Mouse (Mus musculus) cerebellum, adult 8-10 months (tissue): ENCODE data around the gene Edf1.
"Not testable (repeated sequence)": the region's sequence is repeated elsewhere in the genome, so short reads cannot be mapped to it uniquely, and the experiment has no call there.

Source experiments
- DNase-seq: peaks from one replicate; pipeline ENCODE4 v3.0.0; 2022

Edf1 gene

DNA sequence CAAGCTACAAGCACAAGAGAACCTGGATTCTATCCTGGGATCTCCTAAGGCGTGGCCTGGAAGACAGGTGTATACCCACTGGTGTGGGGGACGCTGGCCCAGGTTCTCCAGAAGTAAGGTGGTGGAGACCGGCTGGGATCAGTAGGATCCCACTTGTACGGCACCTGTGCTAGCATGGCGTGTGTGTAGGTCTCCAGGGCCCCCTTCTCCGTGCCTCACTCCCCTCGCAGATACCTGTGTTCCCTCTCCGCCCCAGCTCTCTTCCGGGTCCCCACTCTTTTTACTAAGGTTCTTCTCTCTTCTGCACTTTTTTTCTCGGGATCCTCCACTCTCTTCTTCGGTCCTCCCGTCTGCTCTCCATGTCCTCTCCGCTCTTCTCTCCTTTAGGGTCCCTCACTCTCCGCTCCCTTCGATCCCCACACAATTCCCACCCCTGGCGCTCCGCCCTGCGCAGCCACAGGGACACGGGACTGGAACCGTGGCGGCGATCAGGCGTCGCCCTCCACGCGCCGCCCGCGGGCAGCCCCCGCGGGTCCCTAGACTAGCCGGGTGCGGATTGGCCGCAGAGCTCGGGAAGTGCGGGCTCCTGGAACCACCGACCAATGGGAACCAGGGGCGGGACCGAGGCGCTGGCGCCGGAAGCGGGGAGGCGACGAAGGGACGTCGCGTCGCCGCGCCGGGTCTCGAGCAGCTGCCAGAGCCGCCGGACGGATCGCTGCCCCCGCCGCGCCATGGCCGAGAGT, at the start of gene Edf1:
Edf1 (plus strand) TSS at position 627 of the 743 bp plus-strand sequence.
- DNase-seq = peak; percentile 93

DNA sequence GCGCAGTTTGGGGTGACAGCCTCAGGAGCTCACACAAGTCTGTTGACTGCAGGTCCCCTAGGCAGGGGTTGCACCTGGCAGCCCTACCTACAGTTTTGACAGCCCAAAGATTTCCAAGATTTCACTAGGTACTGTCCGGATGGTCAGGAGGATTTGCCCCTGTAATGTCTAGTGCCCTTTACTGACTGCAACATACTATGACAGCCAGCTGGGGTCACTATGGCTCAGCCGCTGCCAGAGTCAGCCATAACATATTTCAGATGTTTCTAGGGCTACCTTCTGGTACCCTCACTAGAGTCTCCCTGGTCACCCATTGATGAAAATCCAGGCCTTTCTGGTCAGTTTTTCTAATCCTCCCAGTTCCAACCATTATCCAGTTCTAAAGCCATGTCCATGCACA, 47.7 kb upstream of the Edf1 start:
- no peak for DNase-seq

DNA sequence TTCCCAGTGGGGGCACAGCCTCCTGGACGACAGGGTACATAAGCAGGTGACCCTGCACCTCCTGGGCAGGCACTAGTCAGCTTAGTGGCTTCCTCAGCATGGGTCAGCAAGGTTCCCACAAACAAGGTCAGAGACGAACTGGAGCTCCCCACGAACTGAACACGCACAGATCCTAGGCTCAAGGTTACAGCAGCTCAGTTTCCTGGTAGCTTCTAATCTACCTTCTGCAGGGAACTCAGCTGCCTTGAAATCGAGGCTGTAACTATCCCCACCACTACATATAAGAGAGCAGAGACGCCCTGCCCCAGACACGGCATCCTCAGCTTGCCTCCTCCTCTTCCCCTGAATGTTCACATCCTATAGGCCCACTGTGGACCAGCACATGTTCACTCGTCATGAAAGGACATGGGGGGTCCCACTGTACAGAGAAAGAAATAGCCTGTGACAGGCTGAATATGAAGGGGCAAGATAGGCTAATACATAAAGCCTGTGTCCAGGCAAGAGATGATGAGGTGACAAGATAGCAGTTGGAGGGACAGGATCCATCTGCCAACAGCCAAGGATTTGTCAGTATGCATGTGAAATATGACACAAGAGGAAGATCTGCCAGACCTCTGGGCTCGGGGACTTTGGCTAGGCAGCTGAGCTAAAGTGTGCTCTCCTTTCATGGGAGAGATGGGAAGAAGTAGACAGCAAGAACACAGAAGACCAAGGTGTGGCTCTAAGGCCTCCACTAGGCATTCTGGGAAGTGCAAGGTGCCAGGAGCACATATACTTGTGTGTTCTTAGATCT, 30.9 kb upstream of the Edf1 start:
- DNase-seq = no peak

DNA sequence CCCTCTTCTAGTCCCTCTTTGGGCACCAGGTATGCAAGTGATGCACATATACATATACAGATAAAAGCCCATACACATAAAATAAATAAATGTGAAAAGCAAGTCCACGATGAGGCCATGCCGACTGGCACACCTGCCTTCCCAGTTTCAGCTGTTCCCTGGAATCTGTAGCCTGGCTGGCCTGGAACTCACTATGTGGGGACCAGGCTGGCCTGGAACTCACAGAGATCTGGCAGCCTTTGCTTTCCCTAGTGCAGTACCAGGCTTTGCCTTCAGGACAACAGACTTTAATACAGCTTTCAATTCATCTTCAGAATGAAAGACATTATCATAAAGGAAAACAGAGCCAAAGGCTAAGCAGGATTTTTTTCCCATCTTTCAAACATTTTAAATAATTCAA, 23.9 kb upstream of the Edf1 start:
- DNase-seq = no peak

DNA sequence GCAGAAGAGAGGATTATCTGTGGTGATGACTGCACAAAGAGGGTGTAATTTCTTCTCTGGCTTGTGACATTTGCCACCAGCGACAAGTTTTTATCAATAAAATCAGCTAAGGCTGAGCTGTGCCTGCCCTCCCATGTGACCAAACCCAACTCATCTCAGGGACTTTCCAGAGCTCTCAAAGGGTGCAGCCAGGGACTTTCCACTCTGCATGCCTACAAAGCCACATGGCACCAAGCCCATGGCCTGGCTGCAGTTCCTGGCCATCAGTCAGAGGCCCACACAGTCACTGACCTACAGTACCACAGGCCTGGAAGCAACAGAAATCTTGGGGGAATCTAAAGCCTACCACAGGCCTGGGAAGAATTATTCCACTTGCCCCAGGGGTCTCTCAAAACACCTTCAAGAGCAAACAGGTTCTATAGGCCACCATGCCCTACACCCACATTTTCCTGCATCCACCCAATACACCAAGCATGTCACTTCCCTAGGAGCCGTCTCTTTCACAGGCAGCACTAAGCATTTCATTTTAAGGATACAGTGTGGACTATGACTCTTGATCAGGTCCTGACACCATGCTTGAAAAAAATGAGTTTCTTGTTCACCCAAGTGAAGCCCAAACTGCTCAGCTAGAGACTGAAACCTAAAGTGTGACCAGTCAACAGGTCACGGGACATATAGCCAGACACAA, 23.3 kb upstream of the Edf1 start:
- DNase-seq = peak; percentile 79

DNA sequence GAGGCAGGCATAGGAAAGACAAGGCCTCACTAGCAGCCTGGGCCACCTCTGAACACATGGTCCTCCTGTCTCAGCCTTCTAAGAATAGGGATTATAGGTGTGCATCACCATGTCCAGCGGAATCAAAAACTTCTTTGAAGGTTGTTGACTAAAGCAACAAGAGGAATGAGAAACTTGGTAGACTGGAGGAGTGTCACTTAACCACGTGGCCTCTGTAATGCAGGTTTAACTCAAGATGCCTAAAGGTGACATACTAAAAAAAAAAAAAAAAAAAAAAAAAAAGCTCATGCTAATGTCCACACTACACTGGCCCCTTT, 22.8 kb upstream of the Edf1 start:
- DNase-seq = no peak

DNA sequence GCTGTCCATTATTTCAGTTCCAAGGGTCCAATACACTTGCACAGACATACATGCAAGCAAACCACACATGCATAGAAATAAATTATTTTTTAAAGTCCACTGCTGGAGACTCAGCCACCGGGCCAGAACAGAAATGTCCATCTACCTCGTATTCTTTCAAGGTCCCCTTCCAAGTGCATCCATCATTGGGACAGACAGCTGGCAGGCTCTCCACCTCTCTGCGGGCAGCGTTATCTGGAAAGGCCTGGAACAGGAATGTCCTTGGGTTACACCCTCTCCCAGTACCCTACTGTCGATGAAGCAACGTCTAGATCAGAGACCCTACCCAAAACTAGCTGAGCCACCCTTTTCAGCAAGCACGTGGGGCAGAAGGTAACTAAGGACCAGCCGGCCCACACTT, 21.1 kb upstream of the Edf1 start:
- DNase-seq = no peak

DNA sequence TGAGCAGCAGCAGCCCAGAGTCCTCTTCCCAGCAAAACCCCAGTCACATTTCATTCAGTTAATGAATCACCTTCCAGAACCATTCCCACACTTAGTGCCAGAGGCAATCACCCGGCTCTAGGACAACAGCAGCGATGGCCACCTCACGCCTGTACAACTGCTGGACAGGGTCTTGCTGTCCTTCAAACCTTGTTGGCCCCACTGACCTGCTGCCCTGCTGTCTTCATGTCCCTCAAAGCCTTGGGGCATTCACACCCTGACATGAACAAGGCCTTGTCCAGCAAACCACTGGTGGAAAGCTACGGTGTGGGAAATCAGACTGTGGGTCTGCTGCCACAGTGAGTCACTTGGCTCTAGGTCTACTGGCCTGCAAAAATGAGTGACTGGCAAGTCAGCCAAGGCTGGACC, 17.1 kb upstream of the Edf1 start:
- no peak for DNase-seq

DNA sequence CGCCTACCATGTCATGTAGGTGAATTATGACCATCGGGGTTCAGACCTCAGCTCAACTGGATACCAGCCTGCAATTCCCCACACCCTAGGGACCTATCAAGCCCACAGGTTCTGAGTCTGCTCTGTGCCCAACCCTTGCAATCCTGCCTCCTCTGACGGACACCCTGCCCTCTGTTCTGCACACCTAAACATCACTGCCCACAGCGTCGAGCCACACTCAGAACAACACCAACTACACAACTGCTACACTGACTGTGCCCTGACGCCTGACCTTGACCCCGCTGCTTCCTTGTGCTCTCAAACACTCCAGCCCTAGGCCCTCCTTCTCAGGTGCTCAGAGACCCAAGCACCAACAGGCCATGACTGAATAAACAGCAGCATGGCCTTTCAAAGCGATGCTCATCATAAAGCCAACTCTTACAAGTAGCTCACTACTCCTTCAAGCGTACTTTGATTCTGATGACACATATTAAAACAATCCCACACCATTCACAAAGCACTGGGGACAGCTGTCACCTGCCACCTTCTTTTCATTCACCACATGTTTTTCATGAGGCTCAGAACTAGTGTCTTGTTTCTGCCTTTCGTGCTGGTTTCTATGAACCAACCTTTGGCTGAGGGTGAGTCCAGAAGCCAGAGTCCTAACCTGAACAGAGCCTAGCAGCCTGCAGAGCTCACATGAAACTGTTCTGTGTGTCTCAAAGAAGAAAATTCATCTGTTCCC, 15.8 kb upstream of the Edf1 start:
- no peak for DNase-seq

DNA sequence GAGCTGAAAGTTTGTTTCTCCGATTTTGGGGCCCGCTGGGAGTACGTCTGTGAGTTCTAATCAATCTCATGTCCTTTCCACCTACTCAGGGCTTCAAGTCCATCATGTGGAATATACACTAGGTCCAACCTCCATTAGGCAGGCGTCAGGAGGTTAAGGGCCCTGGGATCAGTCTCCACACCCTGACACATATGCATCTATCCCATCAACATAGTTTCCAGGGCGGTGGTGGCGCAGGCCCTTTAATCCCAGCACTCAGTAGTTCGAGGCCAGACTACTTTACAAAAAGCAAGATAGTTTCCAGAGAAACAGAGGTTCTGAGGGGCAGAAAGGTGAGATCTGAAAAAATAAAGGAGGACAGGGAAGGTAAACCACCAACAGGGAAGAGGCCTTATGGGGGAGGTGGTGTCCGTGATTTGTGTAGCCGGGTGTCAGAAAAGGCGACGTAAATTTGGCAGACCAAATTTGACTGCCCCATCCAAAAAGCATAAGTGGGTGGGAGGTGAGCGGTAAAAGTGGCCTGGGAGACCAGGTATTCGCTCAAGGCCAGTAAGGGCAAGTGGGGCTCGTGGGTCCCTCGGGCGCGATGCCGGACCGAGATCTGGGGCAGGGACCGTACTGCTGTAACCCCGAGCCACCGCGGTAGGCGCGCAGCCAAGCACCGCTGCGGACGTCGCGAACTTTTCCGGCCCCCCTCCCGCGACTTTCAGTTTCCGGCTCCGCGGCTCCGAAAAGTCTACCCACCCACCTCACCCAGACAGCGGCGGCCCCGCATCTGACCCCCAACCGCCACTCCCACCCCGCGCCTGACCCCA, 11.4 kb upstream of the Edf1 start:
- DNase-seq = peak; percentile 61

DNA sequence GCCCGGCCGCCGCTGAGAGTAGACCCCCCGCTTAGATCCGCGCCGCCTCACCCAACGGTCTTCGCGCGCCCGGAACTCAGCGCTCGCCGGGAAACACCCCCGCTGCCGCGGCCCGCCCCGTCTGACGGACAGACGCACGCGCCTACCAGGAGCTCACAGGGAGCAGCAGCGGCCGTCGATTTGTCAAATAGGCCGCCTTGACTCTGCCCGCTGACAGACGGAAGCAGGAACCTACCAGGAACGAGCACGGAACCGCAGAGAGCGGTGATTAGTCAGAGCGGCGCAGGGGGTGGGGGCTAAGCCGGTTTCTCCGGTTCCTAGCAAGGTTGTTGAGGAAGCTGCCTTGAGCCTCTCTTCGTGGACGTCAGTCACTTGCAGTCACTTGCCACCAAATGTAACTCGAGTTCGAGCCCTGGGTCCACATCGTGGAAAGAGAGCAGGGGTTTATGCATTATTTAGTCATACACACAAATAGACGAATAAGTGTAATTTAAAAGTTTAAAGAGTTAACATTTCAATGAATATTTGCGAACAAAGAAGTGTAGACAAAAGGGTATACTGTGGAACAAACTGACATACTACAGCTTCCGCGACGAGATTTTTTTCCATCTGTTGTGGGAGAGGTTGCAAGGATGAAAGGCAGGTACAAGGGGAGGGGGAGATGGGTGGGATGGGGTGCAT, 10.7 kb upstream of the Edf1 start, which contains the start of gene Traf2:
Traf2 (minus strand) TSS at position 130 of the 681 bp plus-strand sequence.
- peak; percentile 98 for DNase-seq

DNA sequence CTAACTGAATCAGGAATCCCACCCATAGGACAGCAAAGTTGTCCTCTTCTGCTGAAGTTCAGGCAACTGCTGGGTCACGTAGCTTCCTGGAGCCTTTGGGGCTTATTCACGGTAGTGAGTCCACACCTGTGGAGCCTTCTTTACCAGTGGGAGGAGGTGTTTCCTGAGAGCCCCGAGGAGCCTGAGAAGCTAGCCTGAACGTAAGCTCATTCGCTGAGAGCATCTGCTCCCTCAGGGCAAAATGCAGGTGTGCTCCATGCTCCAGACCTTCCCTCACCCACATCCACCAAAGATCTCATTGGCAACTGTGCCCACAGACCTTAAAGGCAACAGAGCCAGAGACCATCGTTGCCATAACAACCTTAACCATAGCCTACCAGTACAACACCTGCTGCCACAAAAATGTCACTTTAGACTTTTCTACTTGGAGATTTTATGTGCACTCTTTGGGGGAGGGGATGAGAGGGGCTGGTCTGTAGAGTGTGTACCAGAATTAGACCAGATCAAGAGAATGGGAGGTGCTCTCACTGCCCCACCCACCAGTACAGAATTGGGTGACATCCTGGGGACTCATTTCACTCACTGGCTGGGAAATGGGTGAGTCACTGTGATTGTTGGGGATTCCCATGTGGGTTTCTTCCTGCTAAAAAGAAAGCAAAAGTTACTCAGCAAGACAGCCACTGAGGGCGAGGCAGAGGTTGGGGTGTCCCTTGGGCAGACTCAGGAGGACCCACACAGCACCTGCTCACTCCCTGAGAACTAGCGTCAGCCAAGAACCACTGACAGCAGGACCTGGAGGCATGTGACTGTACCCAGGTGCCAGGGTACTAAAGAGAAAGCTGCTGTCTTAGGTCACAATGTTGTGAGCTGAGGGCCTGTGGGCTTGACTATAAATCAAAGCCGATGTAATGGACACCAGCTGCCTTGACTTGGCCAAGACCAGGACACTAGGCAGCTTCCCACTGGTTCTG, 8.3 kb upstream of the Edf1 start:
- no peak for DNase-seq

DNA sequence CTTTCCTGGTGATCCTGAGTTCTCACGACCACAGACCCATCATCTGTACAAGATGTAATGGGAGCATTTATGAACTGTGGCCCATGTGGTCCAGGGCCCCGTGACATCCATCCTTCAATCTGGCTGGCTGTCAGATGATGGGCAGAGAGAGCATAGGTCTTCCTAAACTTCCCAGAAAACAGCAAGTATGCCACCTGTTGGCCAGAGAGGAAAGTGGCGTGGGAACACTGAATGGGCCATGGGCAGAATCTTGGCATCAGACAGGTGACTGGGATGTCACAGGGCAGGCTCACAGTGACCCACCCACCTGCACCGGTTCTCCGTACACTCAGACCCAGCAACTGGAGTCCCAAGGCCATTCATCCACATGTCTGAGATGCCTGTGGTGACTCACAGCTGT, 6.5 kb upstream of the Edf1 start:
- no peak for DNase-seq

DNA sequence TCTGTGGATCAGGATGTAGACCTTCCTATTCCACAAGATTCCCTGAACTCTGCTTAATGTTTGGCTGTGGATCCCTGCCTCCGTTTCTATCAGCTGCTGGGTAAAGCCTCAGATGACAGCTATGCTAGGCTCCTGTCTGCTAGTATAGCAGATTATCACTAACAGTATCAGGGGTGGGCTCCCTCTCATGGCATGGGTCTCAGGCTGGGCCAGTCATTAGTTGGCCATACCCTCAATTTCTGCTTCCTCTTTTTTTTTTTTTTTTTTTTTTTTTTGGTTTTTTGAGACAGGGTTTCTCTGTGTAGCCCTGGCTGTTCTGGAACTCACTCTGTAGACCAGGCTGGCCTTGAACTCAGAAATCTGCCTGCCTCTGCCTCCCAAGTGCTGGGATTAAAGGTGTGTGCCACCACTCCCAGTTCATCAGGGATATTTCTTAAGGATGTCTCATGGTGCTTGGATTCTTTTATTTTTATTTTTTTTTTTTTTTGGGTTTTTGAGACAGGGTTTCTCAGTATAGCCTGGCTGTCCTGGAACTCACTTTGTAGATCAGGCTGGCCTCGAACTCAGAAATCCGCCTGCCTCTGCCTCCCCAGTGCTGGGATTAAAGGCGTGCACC, 4.4 kb upstream of the Edf1 start:
- DNase-seq = not testable (repeated sequence)

DNA sequence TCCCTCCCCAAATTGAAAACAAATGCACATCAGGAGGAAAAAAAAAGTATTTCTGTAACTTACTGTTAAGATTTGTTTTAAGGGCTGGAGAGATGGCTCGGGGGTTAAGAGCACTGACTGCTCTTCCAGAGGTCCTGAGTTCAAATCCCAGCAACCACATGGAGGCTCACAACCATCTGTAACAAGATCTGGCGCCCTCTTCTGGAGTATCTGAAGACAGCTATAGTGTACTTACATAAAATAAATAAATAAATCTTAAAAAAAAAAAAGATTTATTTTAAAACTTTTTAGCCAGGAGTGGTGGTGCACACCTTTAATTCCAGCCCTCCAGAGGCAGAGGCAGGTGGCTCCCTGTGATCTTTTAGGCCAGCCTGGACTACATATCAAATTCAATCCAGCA, 2.2 kb upstream of the Edf1 start:
- not testable (repeated sequence) for DNase-seq

DNA sequence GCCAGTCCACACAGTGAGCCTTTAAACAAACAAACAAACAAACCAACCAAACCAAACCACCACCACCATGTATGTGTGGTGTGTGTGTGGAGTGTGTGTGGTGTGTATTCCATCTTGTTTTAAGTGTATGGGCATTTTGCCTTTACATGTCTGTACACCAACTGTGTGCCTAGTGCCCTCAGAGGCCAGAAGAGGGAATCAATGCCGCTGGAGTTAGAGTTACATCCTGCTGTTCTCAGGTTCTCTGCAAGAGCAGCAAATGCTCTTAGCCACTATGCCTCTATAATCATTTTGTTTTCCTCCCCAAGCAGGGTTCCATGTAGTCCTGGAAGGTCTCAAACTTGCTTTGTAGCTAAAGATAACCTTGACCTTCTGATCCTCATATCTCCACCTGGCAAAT, 1.4 kb upstream of the Edf1 start:
- DNase-seq = no peak

DNA sequence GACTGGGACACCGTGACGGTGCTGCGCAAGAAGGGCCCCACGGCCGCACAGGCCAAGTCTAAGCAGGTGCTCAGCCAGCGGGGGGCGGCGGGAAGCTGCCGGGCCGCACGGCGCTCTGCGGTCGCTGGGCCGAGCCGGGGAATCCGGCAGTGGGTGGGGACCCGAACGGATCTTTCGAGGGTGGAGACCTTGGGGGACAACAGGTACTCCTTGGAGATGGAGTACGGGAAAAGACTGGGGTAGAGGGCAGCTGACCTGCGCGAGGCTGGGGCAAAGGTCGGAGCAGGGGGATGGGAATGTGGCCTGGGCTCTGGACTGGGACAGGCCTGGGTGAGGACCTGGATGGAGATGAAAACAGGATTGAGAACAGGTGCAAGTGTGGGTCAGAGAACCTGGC, 315 bp downstream of the Edf1 start:
- no peak for DNase-seq

DNA sequence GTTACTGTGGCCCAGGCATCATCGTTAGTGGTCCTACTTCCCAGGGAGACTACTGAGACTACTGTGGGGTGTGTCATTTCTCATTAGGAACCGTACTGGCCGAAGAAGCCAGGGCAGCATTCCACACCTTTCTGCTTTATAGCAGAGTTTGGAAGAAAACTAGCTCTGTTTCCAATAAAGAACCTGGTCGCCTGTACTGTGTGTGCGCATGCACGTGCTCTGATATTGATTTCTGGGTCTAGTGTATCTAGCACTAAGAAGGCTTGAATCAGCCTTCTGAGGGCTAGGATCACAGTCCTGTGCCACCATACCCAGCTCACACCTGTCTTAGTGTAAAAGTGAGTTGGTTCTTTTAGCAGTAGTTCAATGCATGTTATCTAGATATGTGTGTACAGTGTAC, 1.1 kb downstream of the Edf1 start:
- no peak for DNase-seq

DNA sequence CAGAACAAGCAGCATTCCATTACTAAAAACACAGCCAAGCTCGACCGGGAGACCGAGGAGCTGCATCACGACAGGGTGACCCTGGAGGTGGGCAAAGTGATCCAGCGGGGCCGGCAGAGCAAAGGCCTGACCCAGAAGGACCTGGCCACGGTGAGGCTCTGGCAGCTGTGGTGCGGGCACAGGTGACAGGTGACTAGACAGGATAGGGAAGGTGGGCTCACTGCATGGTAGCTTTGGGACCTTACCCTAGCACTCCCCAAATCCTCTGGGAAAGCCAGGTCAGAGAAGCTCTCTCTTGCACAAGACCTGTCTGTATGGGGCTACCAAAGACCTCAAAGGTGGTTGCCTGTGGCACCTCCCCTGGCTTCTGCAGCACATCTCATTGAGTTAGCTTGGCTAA, 2.9 kb downstream of the Edf1 start:
- no peak for DNase-seq

DNA sequence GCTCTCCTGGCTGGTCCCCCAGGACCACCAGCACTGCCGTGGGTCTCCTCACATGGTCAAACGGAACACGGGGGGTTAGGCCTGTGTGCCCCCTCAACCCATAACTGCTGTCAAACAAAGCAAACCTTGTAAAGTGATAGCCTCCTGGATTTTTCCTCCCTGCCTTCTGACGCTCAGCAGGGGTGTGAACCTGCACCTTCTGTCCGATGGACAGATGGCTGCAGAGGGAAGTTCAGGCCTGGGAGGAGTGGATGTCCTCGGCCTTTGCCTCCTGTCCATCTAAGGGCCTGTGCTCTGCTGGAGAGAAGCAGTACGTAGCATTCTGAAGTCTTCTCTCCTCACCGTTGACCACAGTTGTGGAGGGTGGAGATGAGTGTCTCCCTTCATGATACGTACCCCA, 4.3 kb downstream of the Edf1 start:
- peak; percentile 79 for DNase-seq
